Mouse (Mus musculus) embryonic stem cell, embryonic (primary cell): ENCODE results near the gene Ap1g2.

Experiments used
- CTCF ChIA-PET, 4 experiments: fragments of 300-600 bp in 2 of 4; fragments of 350-600 bp in 2 of 4; sonication (Branson Sonifier 250); formaldehyde crosslinking; loops; one replicate each; lab custom pipeline; 2022; ENCODE audit warnings: inconsistent platforms in 2 of 4; lab: Charles Lee
- POLR2A ChIA-PET, 4 experiments: fragments of 300-600 bp in 2 of 4; fragments of 350-600 bp in 2 of 4; sonication (Branson Sonifier 250); formaldehyde crosslinking; loops; one replicate each; lab custom pipeline; 2022; ENCODE audit warnings: antibody characterized with exemption in 4 of 4, inconsistent platforms in 1 of 4; lab: Charles Lee

Ap1g2 gene

GRCm38 (mm10) chr14:55085324-55086008 is 20.9 kb downstream of the Ap1g2 start:
- ChIA-PET POLR2A (interaction anchor here (0.5 to 19.5 kb wide), 42 partner anchors 9 to 768 kb away, joined by 3 to 360 read pairs (median 4); partner anchors contain the start of genes Thtpa (in 3 of the 4), Ngdn (in 2 of the 4), Nynrin (in 2 of the 4) and A730061H03Rik (in 1 of the 4)), CTCF (interaction anchor here in 3 of 4 experiments (0.7 to 3.8 kb wide), 14 partner anchors 8 to 70 kb away, joined by 3 to 18 read pairs (median 4); partner anchors contain the start of genes Thtpa (in 2 of the 3) and Ngdn (in 1 of the 3))

- CTCF ChIA-PET, result interaction anchor here in 3 of 4 experiments (0.6 to 3.8 kb wide), 6 partner anchors 10 to 59 kb away, joined by 3 to 18 read pairs (median 6); partner anchors contain the start of gene Thtpa (in 1 of the 3)
- POLR2A ChIA-PET, result interaction anchor here in 3 of 4 experiments (0.6 to 19.5 kb wide), 16 partner anchors 8 to 508 kb away, joined by 3 to 360 read pairs (median 5); partner anchors contain the start of genes Thtpa (in 3 of the 3), Jph4 (in 1 of the 3), Ngdn (in 1 of the 3) and Psme2 (in 1 of the 3)
Measured at GRCm38 (mm10) chr14:55083481-55083880, 22.9 kb downstream of the Ap1g2 start.

GRCm38 (mm10) chr14:55081105-55081504 is 25.3 kb downstream of the Ap1g2 start:
- CTCF ChIA-PET, result interaction anchor here in 2 of 4 experiments (0.7 to 1.5 kb wide), 5 partner anchors 17 to 696 kb away, joined by 3 to 6 read pairs (median 3); no protein-coding TSS in a partner anchor
- POLR2A ChIA-PET, result interaction anchor here in 3 of 4 experiments (0.5 to 19.5 kb wide), 16 partner anchors 10 to 452 kb away, joined by 3 to 360 read pairs (median 4); partner anchors contain the start of genes Thtpa (in 2 of the 3), Zfhx2 (in 2 of the 3), Efs (in 1 of the 3) and Ngdn (in 1 of the 3)

GRCm38 (mm10) chr14:55079214-55079970 is 27.0 kb downstream of the Ap1g2 start:
- ChIA-PET CTCF (interaction anchor here (0.5 to 6.2 kb wide), 34 partner anchors 8 to 64 kb away, joined by 3 to 103 read pairs (median 6); partner anchors contain the start of genes Thtpa (in 2 of the 4), Zfhx2 (in 2 of the 4) and Ngdn (in 1 of the 4)), POLR2A (interaction anchor here (0.8 to 18.6 kb wide), 26 partner anchors 8 to 481 kb away, joined by 3 to 360 read pairs (median 6); partner anchors contain the start of genes Ngdn (in 2 of the 4), Thtpa (in 2 of the 4), Zfhx2 (in 2 of the 4) and A730061H03Rik (in 1 of the 4))

- ChIA-PET POLR2A (interaction anchor here (0.6 to 18.6 kb wide), 41 partner anchors 9 to 971 kb away, joined by 3 to 360 read pairs (median 4); partner anchors contain the start of genes Ngdn (in 3 of the 4), Thtpa (in 2 of the 4), Zfhx2 (in 2 of the 4) and 1700123O20Rik (in 1 of the 4)), CTCF (interaction anchor here (0.6 to 6.2 kb wide), 42 partner anchors 8 to 478 kb away, joined by 3 to 103 read pairs (median 7); partner anchors contain the start of genes Thtpa (in 3 of the 4), Ngdn (in 2 of the 4) and Zfhx2 (in 2 of the 4))
Measured at GRCm38 (mm10) chr14:55078366-55078989, 27.9 kb downstream of the Ap1g2 start.

- CTCF ChIA-PET, result interaction anchor here (0.5 to 6.2 kb wide), 48 partner anchors 9 to 479 kb away, joined by 3 to 103 read pairs (median 5); partner anchors contain the start of genes Thtpa (in 3 of the 4), Ngdn (in 2 of the 4), Zfhx2 (in 2 of the 4) and Dhrs4 (in 1 of the 4)
- POLR2A ChIA-PET, result interaction anchor here (0.5 to 18.6 kb wide), 52 partner anchors 9 to 971 kb away, joined by 3 to 360 read pairs (median 4); partner anchors contain the start of genes Ngdn (in 3 of the 4), Thtpa (in 2 of the 4), Zfhx2 (in 2 of the 4) and 1700123O20Rik (in 1 of the 4)
Measured at GRCm38 (mm10) chr14:55077481-55078365, 28.7 kb downstream of the Ap1g2 start.

- ChIA-PET CTCF (interaction anchor here (0.5 to 6.2 kb wide), 31 partner anchors 10 to 402 kb away, joined by 3 to 103 read pairs (median 5); partner anchors contain the start of genes Ngdn (in 2 of the 4), Thtpa (in 2 of the 4), Dhrs4 (in 1 of the 4) and Zfhx2 (in 1 of the 4)), POLR2A (interaction anchor here (0.5 to 18.6 kb wide), 39 partner anchors 8 to 595 kb away, joined by 3 to 360 read pairs (median 4); partner anchors contain the start of genes Ngdn (in 3 of the 4), Thtpa (in 2 of the 4), Zfhx2 (in 2 of the 4) and 1700123O20Rik (in 1 of the 4))
Measured at GRCm38 (mm10) chr14:55076956-55077355, 29.4 kb downstream of the Ap1g2 start.

GRCm38 (mm10) chr14:55076224-55076623 is 30.2 kb downstream of the Ap1g2 start:
- CTCF ChIA-PET, result interaction anchor here in 3 of 4 experiments (0.7 to 6.2 kb wide), 13 partner anchors 11 to 61 kb away, joined by 3 to 103 read pairs (median 12); partner anchors contain the start of genes Thtpa (in 2 of the 3), Ngdn (in 1 of the 3) and Zfhx2 (in 1 of the 3)
- POLR2A ChIA-PET, result interaction anchor here (0.6 to 18.6 kb wide), 25 partner anchors 9 to 596 kb away, joined by 3 to 360 read pairs (median 4); partner anchors contain the start of genes Thtpa (in 2 of the 4), Zfhx2 (in 2 of the 4), Gmpr2 (in 1 of the 4) and Nedd8 (in 1 of the 4)

- ChIA-PET POLR2A (interaction anchor here (0.5 to 18.6 kb wide), 14 partner anchors 8 to 59 kb away, joined by 3 to 360 read pairs (median 5); partner anchors contain the start of genes Thtpa (in 2 of the 4), Zfhx2 (in 2 of the 4), Ap1g2 (in 1 of the 4) and Ngdn (in 1 of the 4)), CTCF (interaction anchor here (0.6 to 6.2 kb wide), 8 partner anchors 11 to 50 kb away, joined by 3 to 87 read pairs (median 3); partner anchors contain the start of genes Thtpa (in 2 of the 4) and Zfhx2 (in 1 of the 4))
Measured at GRCm38 (mm10) chr14:55074416-55074815, 32.0 kb downstream of the Ap1g2 start.

- ChIA-PET CTCF (interaction anchor here in 3 of 4 experiments (0.9 to 2.2 kb wide), 3 partner anchors 43 to 48 kb away, joined by 3 to 8 read pairs (median 3); no protein-coding TSS in a partner anchor), POLR2A (interaction anchor here (0.8 to 18.6 kb wide), 14 partner anchors 8 to 299 kb away, joined by 3 to 360 read pairs (median 4); partner anchors contain the start of genes Thtpa (in 2 of the 4), Zfhx2 (in 2 of the 4) and Ngdn (in 1 of the 4))
Measured at GRCm38 (mm10) chr14:55071756-55072155, 34.6 kb downstream of the Ap1g2 start.

- POLR2A ChIA-PET, result interaction anchor here (1.0 to 18.6 kb wide), 13 partner anchors 8 to 474 kb away, joined by 3 to 360 read pairs (median 9); partner anchors contain the start of genes Thtpa (in 2 of the 4), Zfhx2 (in 2 of the 4) and Pck2 (in 1 of the 4)
- CTCF ChIA-PET, result interaction anchor here in 2 of 4 experiments (0.9 to 6.8 kb wide), 9 partner anchors 12 to 42 kb away, joined by 3 to 36 read pairs (median 5); no protein-coding TSS in a partner anchor
Measured at GRCm38 (mm10) chr14:55066042-55066441, 40.4 kb downstream of the Ap1g2 start.

- POLR2A ChIA-PET, result interaction anchor here in 3 of 4 experiments (1.0 to 18.6 kb wide), 13 partner anchors 7 to 475 kb away, joined by 3 to 360 read pairs (median 8); partner anchors contain the start of genes Thtpa (in 2 of the 3), Zfhx2 (in 2 of the 3), Ngdn (in 1 of the 3) and Pck2 (in 1 of the 3)
- CTCF ChIA-PET, result interaction anchor here in 2 of 4 experiments (0.9 to 6.8 kb wide), 8 partner anchors 12 to 41 kb away, joined by 3 to 36 read pairs (median 4); partner anchors contain the start of gene Thtpa (in 1 of the 2)
Measured at GRCm38 (mm10) chr14:55065391-55065790, 41.0 kb downstream of the Ap1g2 start.

- POLR2A ChIA-PET, result interaction anchor here in 3 of 4 experiments (0.8 to 18.6 kb wide), 10 partner anchors 8 to 52 kb away, joined by 3 to 360 read pairs (median 10); partner anchors contain the start of genes Thtpa (in 2 of the 3), Zfhx2 (in 2 of the 3) and Ngdn (in 1 of the 3)
- CTCF ChIA-PET, result interaction anchor here in 2 of 4 experiments (1.4 to 6.8 kb wide), 4 partner anchors 13 to 40 kb away, joined by 5 to 36 read pairs (median 8); partner anchors contain the start of gene Thtpa (in 1 of the 2)
Measured at GRCm38 (mm10) chr14:55064481-55065370, 41.7 kb downstream of the Ap1g2 start.
